Mouse (Mus musculus): ENCODE results near the gene Gm20219. TPM values are rescaled to one million over a fixed set of nuclear protein-coding genes. Genes with fewer than 3 reads are reported as not detected.
A peak's percentile ranks its signal among the peaks of the same experiment; 100 is the strongest.
"Not testable (repeated sequence)": the region's sequence is repeated elsewhere in the genome, so short reads cannot be mapped to it uniquely, and the experiment has no call there.

Gm20219 gene
- total RNA-seq, 4 experiments from 2014 or later: 0.71 to 5.3 (median 3.7) TPM

GRCm38 (mm10) chr17:56514330-56514729, 39.9 kb downstream of the Gm20219 start:
- DNase-seq (ENCODE audit: low spot score in 2 of 2): peak in 1 of 2 experiments; percentile 2

- peak in 1 of 2 experiments; percentile 3 for DNase-seq (ENCODE audit: low spot score in 2 of 2)
Observed at GRCm38 (mm10) chr17:56512310-56512709, 41.9 kb downstream of the Gm20219 start, which contains the start of gene Znrf4. Gene Znrf4 (minus strand): TSS chr17:56512431.

GRCm38 (mm10) chr17:56511707-56512090, 42.5 kb downstream of the Gm20219 start:
- no peak for DNase-seq (ENCODE audit: low spot score in 2 of 2)

GRCm38 (mm10) chr17:56510970-56511706, 43.0 kb downstream of the Gm20219 start:
- DNase-seq (ENCODE audit: low spot score in 2 of 2): peak in 1 of 2 experiments; percentile 8

- peak in 1 of 2 experiments; percentile 52 for DNase-seq (ENCODE audit: low spot score in 2 of 2)
Observed at GRCm38 (mm10) chr17:56510473-56510969, 43.7 kb downstream of the Gm20219 start.

- DNase-seq (ENCODE audit: low spot score in 2 of 2): peak; percentile 45 to 55
Observed at GRCm38 (mm10) chr17:56509707-56510472, 44.3 kb downstream of the Gm20219 start.

- DNase-seq (ENCODE audit: low spot score in 2 of 2): peak; percentile 3 to 4
Observed at GRCm38 (mm10) chr17:56509021-56509640, 45.1 kb downstream of the Gm20219 start.

- DNase-seq (ENCODE audit: low spot score in 2 of 2): peak; percentile 97 to 98
Observed at GRCm38 (mm10) chr17:56507161-56508068, 46.8 kb downstream of the Gm20219 start.

- DNase-seq (ENCODE audit: low spot score in 2 of 2): no peak
Observed at GRCm38 (mm10) chr17:56506417-56507065, 47.6 kb downstream of the Gm20219 start.

GRCm38 (mm10) chr17:56505401-56505800, 48.8 kb downstream of the Gm20219 start:
- no peak for DNase-seq (ENCODE audit: low spot score in 2 of 2)

GRCm38 (mm10) chr17:56502526-56502925, 51.7 kb downstream of the Gm20219 start:
- peak in 1 of 2 experiments; percentile 77 for DNase-seq (ENCODE audit: low spot score in 2 of 2)

GRCm38 (mm10) chr17:56501635-56502400, 52.4 kb downstream of the Gm20219 start:
- DNase-seq (ENCODE audit: low spot score in 2 of 2): not testable (repeated sequence)

Other genes starting within 250 kb of the Gm20219 start
- gene Kdm4b, start 228.3 kb downstream of the Gm20219 start, total RNA-seq (2022): 10 to 100 TPM; 66.8 to 85.2 (median 76.9) TPM
- gene Ptprs, start 77.9 kb downstream of the Gm20219 start, total RNA-seq (2022): 100 to 1,000 TPM; 605 to 694 (median 657) TPM
- not detected for gene Znrf4, start 42.0 kb downstream of the Gm20219 start, total RNA-seq (2022)
- 100 to 1,000 TPM; 122 to 182 (median 154) TPM for gene Safb2, start 30.2 kb upstream of the Gm20219 start, total RNA-seq (2022)
- gene Safb, start 30.4 kb upstream of the Gm20219 start, total RNA-seq (2022): 100 to 1,000 TPM; 149 to 168 (median 159) TPM
- 100 to 1,000 TPM; 138 to 161 (median 146) TPM for gene 2410015M20Rik, start 55.4 kb upstream of the Gm20219 start, total RNA-seq (2022)
- gene Rpl36, start 59.0 kb upstream of the Gm20219 start, total RNA-seq (2022): 100 to 1,000 TPM; 286 to 457 (median 374) TPM
- gene Lonp1, start 72.5 kb upstream of the Gm20219 start, total RNA-seq (2022): 10 to 100 TPM; 56.0 to 64.2 (median 59.3) TPM
- 1 to 10 TPM in 2 of 4 experiments, under 1 TPM in 2; 0.48 to 1.8 (median 1.2) TPM for gene Catsperd, start 73.8 kb upstream of the Gm20219 start, total RNA-seq (2022)
- 10 to 100 TPM; 89.0 to 93.5 (median 93.0) TPM for gene Ranbp3, start 118.9 kb upstream of the Gm20219 start, total RNA-seq (2022)
- 100 to 1,000 TPM; 161 to 224 (median 198) TPM for gene Ndufa11, start 163.4 kb upstream of the Gm20219 start, total RNA-seq (2022)
- 10 to 100 TPM; 10.3 to 15.4 (median 12.5) TPM for gene Vmac, start 163.6 kb upstream of the Gm20219 start, total RNA-seq (2022)
- 1 to 10 TPM; 2.3 to 3.3 (median 2.6) TPM for gene Nrtn, start 203.1 kb upstream of the Gm20219 start, total RNA-seq (2022)
- 10 to 100 TPM; 65.0 to 75.5 (median 71.4) TPM for gene Dus3l, start 210.4 kb upstream of the Gm20219 start, total RNA-seq (2022)
- gene Prr22, start 215.9 kb upstream of the Gm20219 start, total RNA-seq (2022): 1 to 10 TPM in 3 of 4 experiments, under 1 TPM in 1; 0.68 to 1.8 (median 1.6) TPM

Data from layer of hippocampus, adult 8-10 months (tissue).